Mouse (Mus musculus) thymus, adult 18-20 months (tissue): ENCODE results near the gene Dbp.
"Not testable (repeated sequence)": the region's sequence is repeated elsewhere in the genome, so short reads cannot be mapped to it uniquely, and the experiment has no call there.

ENCODE experiments used
- DNase-seq, 2 experiments: peaks; one replicate each; pipeline ENCODE4 v3.0.0; 2022; ENCODE audit warnings: mixed read lengths in 2 of 2

The Dbp gene

DNA sequence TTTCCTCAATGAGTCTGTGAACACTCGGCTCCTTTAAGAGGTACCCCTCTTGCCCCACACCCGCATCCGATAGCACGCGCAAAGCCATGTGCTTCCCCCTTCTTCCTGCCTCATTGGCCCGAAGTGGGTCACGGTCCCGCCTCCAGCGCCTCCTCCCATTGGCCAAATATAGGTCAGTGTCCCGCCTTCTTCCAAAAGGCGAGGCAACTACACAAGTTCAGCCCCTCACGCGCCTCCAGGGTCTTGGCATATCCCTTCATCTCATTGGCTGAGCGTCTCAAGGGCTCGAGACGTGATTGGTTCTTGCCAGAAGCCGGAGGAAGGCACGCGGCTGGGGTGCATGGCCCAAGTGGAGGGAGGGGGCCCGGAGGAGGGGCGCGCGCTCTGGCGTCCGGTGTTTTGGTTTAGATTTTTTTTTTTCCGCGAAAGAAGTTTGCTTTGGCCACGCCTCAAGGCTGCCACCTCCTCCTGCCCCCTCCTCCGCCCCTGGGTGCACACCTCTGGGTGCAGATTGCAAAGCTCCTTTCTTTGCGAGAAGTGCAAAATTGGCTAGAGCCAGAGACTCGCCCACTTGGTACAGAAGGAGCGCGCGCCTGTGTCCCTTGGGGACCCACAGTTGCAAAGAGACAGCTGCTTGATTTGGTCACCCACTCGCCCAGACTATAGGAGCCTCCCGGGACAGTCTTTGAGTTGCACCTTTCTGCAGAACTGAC lies at the start of gene Dbp:
Gene Dbp (plus strand): TSS at position 359 of the 713 bp plus-strand sequence.
- peak; percentile 99 to 100 for DNase-seq

DNA sequence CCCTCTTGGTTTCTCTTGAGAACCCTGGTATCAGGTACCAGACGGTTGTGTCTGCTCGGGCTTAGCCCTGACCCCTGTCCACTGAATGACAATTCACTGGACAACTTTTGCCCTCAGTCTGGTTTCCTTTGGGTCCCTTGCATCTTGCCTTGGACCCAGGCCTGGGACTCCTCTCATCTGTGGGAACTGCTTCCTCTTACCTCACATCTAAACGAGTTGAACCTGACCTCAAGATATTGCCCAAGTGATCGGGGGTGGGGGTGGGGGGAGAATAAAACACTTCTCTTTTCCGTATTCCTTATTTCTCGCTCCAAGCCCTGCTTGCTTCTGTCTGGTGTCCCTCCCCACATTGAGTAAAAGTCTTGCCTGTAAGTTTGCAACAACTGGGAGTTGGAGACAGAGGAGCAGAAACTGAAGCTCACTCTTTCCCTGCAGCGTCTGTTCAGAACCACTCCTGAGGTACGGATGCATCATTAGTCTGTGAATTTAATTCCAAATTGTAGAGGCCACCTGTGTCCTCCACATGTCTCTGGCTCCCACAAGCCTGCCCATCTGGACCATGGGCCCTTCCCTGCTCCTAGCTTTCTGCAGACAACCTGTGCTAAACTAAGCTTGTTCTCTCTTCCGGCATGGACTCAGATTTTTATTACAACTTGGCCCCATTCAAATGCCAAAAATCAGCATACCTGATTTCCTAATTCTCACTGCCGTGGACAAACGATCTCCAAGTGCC lies 44.0 kb upstream of the Dbp start:
- no peak for DNase-seq

DNA sequence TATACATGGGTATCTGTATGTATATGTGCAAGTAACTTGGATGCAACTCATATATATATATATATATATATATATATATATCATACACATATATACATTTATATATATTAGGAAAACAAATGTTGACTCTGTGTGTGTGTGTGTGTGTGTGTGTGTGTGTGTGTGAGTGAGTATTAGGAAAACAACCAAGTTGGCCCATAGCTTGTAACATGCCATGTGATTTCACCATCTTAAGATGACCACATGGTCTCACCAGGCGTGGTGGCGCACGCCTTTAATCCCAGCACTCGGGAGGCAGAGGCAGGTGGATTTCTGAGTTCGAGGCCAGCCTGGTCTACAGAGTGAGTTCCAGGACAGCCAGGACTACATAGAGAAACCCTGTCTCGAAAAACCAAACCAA lies 43.2 kb upstream of the Dbp start:
- not testable (repeated sequence) for DNase-seq

DNA sequence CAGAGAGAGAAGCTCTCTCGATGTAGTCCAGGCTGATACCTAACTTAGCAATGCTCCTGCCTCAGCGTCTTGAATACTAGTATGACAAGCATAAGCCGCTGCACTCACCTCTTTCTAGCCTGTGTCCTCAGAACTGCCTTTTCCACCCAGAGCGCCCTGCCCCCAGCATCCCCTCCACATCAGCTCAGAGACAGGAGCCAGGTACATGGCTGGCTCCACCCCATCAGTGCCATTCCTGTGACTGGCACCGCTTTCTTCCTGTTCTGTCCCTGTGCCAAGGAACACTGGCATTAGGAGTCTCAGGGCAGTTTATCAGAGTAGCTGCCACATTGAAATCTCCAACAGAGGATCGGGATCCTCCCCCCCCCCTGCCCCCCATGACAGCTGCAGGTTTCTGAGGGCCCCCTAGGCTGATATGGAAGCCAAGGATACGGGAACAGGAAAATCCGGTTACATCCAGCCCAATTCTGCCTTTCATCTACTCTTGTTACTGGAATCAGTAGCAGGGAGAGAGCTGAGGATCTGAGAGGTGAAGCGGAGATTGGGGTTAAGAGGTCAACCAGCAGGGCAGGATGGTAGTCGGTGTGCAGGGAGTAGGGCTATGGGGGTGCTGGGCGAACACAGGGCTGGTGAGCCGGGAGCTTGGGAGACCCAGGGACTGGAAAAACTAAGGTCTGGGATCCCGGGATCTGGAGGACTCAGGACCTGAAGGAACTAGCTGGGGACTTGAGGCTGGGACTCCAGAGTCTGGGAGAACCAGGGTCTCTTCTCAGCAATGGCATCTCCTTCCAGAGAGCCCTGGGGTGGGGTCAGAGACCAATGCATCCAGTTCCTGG lies 39.4 kb upstream of the Dbp start:
- DNase-seq: no peak

DNA sequence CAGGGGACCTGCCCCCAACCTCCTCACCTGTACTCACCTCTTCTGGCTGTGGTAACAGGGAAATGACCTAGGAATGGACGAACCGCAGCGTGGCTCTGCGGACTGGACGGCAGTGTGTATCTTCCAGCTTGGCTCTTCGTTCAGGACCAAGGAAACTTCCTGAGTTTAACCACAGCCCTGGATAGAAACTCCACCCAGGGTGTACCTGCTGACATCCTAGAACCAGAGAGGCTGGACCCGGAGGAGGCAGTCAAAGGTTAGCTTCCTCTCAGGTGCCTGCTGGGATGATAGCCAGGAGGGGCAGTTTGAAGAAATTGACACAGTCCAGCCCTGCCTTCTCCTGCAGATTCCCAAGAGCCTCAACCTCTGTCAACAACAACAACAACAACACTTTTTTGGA lies 38.7 kb upstream of the Dbp start, which contains the start of gene Fut2:
Gene Fut2 (minus strand): TSS at position 234 of the 400 bp plus-strand sequence.
- no peak for DNase-seq

DNA sequence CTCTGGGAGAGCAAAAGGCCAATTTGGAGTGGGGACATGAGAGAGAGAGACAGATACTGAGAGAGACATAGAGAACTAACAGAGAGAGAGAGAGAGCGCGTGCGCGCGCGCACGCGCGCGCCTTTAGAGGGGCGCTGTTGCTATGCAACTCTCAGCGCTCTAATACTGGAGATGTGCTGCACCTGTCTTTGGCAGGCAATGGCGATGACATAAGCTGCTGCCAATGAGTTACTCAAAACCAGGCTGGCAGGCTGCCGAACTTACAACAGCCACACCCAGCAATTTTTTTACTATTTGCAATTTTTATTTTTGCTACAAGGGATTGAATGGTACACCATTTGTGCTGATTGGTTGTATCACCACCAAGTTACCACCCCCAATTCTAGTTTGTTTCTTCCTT lies 37.1 kb upstream of the Dbp start:
- no peak for DNase-seq

DNA sequence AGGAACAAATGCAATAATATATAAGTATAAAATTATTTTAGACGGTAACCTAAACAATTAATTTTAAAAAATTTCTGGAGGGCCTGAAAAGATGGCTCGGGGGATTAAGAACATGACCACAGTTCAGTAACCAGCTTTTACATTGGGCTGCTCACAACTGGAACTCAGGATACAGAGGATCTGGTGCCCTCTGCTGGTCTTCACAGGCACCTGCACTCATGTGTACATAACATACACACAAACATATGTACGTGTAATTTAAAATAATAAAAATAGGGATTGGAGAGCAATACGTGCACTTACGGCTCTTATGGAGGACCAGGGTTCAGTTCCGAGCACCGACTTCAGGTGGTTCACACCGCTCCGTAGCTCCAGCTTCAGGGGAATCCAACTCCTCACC lies 36.0 kb upstream of the Dbp start:
- no peak for DNase-seq

DNA sequence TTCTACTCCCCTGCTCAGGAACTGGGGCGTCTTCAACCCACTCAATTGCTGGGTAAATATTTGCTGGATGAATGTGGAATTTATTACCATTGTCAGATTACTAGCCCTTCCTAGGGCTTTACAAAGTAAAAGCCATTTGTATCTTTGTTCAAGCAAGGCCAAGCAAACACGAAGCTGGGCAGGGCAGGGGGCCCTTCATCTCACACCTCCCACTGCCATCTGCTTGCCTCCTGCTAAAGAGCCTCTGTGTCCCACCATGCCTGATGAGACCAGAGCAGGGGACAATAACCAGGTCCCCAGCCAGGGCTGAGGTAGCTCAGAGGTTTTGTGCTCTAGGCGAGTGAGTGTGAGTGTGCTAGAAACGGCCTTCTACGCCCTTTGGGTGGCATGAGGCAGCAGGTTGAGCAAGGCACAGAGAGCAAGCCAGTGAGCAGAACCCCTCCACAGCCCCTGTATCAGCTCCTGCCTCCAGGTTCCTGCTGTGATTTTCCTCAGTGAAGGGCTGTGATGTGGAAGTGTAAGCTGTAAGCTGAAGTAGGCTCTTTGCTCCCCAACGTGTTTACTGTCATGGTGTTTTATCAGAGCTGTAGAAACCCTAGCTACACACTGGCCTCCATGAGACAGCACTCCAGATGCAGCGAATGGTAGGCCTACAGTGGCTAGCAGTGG lies 27.1 kb upstream of the Dbp start:
- DNase-seq: no peak

DNA sequence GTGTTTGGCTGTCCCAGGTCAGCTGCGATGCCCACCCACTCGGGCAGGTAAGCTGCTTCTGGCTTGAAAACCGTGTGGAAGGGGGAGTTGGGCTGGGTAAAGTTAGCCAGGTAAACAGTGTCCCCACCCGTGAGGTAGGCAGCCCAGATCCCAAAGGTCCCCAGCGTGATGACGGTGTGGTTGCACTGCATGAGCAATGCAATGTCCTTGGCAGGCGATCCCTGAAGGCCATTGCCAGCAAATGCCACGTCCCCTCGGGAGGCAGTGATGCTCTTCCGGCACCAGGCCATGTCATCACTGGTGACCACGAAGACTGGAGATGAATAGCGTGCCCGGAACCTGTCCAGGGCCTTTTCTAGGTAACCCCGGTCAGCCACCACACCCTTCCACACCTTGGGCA lies 26.4 kb upstream of the Dbp start:
- DNase-seq: no peak

DNA sequence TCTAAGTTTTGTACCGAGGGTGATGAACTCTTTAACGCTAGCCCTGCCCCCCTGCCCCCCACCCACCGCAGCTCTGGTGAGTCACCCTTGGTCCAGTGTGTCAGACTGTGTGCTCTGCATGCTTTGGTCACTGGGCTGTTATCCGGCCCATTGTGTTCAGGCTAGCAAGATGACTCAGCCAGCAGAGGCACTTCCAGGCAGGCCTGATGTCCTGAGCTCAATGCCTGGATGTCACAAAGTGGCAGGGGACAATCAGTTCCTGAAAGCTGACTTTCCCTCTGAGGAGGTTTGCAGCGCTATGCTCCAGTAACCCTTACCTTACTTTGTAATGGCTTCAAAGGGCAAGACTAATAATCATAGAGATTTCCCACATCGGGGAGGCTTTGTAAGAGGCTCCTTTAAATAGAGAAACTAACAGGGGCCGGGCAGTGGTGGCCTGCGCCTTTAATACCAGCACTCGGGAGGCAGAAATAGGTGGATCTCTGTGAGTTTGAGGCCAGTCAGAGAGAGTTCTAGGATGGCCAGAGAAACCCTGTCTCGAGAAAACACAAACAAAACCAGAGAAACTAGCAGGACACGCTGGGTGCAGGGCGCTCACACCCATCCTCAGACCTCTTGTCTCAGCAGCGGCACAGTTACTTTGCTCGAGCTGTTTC lies 24.8 kb upstream of the Dbp start:
- no peak for DNase-seq

DNA sequence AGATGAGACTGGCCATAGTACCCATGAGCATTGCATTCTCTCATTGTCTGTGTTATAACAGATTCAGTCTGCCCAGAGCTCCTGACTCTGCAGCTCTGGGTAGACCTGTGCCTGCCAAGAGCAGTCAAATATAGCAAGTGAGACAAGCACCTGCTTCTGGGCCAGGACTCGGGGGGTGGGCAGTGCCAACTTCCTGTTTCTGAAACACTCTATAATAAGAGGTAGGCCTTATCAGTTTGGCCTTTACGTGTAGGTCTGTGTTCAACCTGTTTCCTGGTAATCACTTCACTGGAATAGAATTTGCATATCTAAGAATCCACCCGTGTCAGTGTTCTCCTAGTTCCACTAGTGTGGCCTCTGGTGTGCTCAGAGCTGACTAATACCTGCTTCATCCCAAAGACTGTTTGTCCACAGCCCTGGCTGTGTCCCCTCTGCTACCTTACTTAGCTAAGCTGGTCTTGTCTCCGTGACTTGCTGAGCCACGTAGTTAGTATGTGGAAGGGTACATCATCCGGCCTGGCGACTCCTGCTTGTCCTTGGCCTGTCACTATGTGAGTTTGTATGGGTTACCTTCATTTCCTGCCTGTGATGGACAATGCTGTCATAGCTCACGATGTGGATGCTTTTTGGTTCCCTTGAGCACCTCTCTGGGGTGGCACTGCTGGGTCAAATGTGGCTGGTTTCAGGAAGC lies 23.7 kb upstream of the Dbp start:
- DNase-seq: no peak

DNA sequence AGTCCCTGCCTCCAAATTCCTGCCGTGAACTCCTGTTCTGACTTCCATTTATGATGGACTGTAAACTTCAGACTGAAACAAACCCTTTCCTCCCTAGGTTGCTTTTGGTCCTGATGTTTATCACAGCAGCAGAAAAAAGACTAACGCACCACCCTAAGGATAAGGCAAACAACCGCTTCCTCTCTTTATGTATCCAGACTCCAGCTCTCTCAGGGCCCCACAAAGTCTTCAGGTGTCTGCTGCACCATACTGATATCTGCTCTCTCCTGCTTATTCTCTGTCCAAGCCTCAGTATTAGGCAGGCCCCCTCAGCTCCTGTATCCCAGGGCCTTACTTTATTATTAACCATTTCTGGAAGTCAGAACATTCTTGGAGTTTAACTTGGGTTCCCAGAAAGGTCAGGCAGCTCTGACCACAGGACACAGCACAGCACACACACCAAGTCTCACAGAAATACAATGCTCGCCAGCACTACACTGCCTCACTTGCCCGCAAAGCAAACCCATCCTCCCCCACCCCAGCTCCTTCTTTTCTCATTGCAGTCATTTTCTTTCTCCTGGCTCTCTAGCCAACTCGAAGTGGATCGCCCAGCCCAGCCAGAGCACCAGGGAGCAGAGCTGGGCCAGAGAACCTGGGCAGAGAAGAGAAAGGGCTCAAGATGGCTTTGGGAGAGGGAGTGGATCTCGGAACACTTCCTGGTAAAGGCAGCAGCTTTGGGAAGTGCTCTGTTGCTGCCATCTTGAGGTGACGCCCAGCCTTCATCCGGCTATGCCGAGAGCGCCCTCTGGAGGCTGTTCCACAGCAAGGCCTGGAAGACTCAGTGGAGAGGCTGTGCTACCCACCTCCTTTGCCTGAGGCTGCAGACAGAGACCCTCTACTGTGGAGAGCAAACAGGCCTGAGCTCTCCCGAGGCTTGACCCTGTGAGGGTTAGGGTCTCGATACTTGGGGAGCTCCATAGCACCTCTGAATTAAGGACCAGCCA lies 22.5 kb upstream of the Dbp start:
- DNase-seq: peak; percentile 50 to 67

DNA sequence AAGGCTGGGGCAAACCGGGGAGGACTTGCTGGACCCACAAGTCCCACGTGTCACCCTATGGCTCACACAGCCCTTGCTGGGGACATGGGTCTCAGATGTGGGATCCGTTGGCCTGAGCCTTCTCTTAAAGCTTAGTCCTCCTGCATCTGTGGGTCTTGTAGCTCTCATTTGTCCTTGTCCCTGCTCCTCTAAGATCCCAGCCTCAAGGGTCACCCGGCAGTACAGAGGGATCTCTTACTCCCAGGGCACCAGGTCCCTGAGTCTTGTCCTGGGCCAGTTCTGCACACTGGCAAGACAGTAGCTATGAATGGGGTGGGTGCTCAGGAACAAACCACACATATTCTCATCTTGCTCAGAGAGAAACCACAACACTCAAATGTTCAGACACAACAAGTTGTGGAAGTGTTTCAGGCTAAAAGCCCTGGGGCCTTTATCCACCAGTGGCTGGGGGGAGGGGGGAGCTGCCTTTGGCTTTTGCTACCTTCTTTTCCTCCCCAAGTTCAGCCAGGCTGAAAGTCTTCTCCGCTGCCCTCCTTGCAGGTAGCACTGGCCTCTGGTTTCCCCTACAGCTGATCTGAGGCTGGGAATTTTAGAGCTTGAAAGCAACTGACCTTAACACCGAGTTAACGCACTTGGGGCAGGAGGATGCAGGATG lies 21.4 kb upstream of the Dbp start, which contains the start of gene Ntn5:
Gene Ntn5 (plus strand): TSS at position 627 of the 655 bp plus-strand sequence.
- DNase-seq: no peak

DNA sequence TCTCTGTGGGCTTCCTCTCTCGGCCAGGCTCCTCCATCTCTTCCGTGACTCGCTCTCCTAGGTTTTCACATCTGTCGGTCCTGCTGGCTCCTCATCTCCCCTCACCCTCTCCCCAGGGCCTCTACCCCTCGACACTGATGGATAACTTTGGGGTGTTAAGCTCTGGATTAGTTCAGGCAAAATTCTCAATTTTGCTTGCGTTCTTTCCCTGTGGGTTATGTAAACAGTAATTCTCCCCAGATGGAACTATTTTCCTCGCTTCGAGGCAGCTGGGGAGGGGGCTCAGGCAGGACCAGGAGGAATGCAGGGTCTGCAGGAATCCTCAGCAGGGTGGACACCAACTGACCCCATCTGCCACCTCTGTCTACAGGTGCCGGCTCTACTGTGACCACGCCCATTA lies 19.1 kb upstream of the Dbp start:
- DNase-seq: no peak

DNA sequence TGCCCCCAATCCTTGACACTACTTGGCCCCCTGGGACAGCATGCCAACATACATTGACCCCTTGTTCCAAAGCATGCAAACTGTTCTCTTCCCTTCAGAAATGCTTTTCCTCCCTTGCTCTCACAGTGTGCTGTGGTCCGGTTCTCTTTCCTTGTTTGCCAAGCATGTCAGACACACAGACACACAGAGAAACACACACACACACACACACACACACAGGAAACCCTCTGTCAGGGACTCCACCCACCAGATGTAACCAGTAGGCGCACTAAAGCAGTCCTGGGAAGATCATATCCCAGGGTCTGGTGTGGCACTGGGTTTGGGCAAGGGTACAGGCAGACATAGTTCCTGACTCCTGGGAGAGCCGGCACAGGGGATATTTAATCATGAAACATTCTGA lies 18.0 kb upstream of the Dbp start:
- no peak for DNase-seq

DNA sequence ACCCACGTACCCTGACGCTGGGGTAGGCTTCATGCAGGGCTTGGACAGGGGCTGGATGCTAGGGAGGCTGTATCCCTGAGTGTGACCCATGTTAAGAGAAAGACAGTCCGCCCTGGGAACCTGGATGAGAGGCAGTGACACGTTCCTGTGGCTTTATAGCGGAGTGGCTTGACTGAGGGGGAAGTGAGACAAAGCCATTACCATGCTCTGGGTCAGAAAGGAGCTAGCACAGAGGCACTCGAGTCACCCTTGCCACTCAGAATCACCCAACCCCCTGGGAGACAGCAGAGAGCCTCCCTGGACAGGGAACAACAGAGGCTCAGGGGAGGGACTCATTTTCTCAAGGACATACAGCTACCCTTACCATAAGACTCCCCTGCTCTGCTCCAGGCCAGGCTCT lies 15.8 kb upstream of the Dbp start:
- no peak for DNase-seq

DNA sequence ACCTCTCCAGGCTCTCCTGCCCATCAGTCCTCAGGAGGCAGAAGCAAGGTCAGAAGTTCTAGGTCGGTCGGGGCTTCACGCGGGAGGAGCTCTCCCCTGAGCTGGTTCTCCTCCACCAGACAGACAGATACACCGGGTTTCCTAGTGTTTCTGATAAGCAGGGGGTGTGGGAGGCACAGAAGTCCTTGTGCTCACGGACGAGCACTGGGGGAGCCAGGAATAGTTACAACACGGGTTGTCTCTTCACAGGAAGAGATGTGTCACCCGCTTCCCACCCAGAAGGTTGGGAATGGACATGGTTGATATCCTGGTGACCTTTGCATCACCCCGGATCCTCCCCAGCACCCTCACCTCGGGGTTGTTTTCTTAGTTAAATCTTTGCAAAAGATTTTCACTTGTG lies 15.1 kb upstream of the Dbp start:
- DNase-seq: no peak

DNA sequence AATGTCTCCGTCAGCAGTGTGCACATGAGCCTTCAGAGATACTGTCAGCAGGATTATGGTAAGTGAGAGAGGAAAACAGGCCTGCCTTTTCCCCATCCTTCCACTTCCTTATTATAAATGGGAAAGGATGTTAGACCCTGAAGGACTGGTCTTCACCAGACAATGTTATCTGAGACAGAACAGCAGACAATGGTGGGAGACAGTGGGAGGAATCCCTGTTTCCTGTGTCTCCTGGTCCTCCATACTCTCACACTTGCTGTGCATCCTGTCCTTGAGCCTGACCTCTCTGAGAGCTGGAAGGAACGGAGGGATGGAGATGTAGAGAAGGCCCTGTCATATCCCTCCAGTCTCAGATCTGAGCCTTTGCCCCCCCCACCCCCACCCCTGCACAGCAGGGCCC lies 12.5 kb upstream of the Dbp start:
- no peak for DNase-seq

DNA sequence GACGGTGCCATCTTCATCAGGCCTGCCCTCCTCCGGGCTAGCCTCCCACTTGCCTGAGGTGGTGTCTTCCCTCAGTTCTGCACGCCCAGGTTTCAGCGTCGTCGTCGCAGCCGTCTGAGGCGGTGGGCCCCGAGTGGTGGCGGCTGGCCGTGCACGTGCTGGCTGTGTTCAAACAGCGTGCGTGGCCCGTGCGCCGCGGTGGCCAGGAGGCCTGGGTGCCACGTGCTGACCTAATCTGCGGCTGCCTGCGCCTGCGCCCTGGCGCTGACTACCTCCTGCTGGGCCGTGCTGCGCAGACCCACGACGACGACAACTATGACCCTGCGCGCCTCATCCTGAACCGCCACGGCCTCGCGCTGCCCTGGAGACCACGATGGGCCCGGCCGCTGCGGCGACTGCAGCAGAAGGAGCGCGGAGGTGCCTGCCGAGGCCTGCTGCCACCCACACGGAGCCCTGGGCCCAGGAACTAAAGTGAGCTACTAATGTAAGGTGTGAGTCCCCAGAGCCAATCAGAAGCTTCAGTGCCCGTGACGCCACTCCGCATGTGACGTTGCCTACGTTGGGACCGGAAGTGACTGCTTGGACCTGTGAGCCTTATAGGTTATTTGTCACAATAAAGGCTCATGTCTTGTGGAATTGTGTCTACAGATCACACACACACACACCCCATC lies 10.8 kb upstream of the Dbp start, which contains the start of gene Sec1:
Gene Sec1 (minus strand): TSS at position 482 of the 671 bp plus-strand sequence.
- DNase-seq: no peak
